Mouse (Mus musculus) testis, adult 2 months (tissue): ENCODE results near the gene Tenm4.

Source experiments
- CTCF ChIP-seq: fragments of 200-500 bp; IDR thresholded peaks from 2 replicates; pipeline ENCODE4 v1.5.1; 2012; ENCODE audit warnings: low read depth, mild to moderate bottlenecking, inconsistent platforms, low read length, moderate library complexity; ENCODE audit not compliant: control insufficient read depth, insufficient read depth, insufficient replicate concordance
- POLR2A ChIP-seq: fragments of 200-500 bp; IDR thresholded peaks from 2 replicates; pipeline ENCODE4 v1.6.1; 2012; ENCODE audit warnings: low read depth, mild to moderate bottlenecking, inconsistent platforms, low read length, moderate library complexity; ENCODE audit not compliant: control insufficient read depth

- TF ChIP-seq CTCF = no peak
- TF ChIP-seq POLR2A = no peak
Observed at GRCm38 (mm10) chr7:96300826-96301397, 129.9 kb downstream of the Tenm4 start.
